Mouse (Mus musculus) ES-Bruce4 (cell line): ENCODE data around the gene Wbp2. TPM values are rescaled to one million over a fixed set of nuclear protein-coding genes. Genes with fewer than 3 reads are reported as not detected.

Experiments used
- H3K27ac ChIP-seq: 2 replicates; pipeline ENCODE4 v1.5.1; 2012; ENCODE audit warnings: low read length, inconsistent platforms; ENCODE audit not compliant: insufficient read depth
- H3K27me3 ChIP-seq: 2 replicates; pipeline ENCODE4 v1.6.1; 2012; ENCODE audit warnings: mild to moderate bottlenecking, low read length, inconsistent platforms; ENCODE audit not compliant: control insufficient read depth, poor library complexity, insufficient read depth, severe bottlenecking
- H3K36me3 ChIP-seq: 2 replicates; pipeline ENCODE4 v1.6.1; 2012; ENCODE audit warnings: inconsistent platforms, mild to moderate bottlenecking, low read length, moderate library complexity; ENCODE audit not compliant: control insufficient read depth, poor library complexity, insufficient read depth, severe bottlenecking
- H3K4me1 ChIP-seq: one replicate; pipeline ENCODE4 v1.8.1; 2011; ENCODE audit warnings: low read length; ENCODE audit not compliant: control insufficient read depth, insufficient read depth
- H3K4me3 ChIP-seq: 2 replicates; pipeline ENCODE4 v1.5.1; 2011; ENCODE audit warnings: low read depth, mild to moderate bottlenecking, low read length
- H3K9ac ChIP-seq: 2 replicates; pipeline ENCODE4 v1.6.1; 2012; ENCODE audit warnings: low read depth, mild to moderate bottlenecking, inconsistent platforms; ENCODE audit not compliant: poor library complexity, severe bottlenecking
- H3K9me3 ChIP-seq: replicated peaks from 2 replicates; pipeline ENCODE4 v1.6.1; 2012; ENCODE audit warnings: mild to moderate bottlenecking, low read length, inconsistent platforms; ENCODE audit not compliant: control insufficient read depth, poor library complexity, insufficient read depth, severe bottlenecking
- CTCF ChIP-seq: IDR thresholded peaks from one replicate; pipeline ENCODE4 v1.8.1; 2011; ENCODE audit warnings: low read depth, low read length
- EP300 ChIP-seq: IDR thresholded peaks from 2 replicates; pipeline ENCODE4 v1.6.1; 2011; ENCODE audit warnings: low read depth, low read length; ENCODE audit not compliant: insufficient read depth
- POLR2A ChIP-seq: IDR thresholded peaks from one replicate; pipeline ENCODE4 v1.8.1; 2011; ENCODE audit warnings: low read length; ENCODE audit not compliant: insufficient read depth
- polyA plus RNA-seq: library from polyadenylated mRNA; stranded (reverse); fragments of >200 nt; gene quantifications from 2 replicates; pipeline ENCODE4 v1.2.4, GENCODE M21; 2011; ENCODE audit warnings: low read depth; ENCODE audit not compliant: missing spikeins, insufficient read depth, insufficient read length

Wbp2 gene
- polyA plus RNA-seq, 1 experiment, result 179 TPM

- H3K27me3 ChIP-seq, result no peaks in the 10 kb centered on the region
- peak overlapping the region; percentile 49 for H3K27ac ChIP-seq
- peaks cover 42% of the 10 kb centered on the region for H3K36me3 ChIP-seq
- H3K4me3 ChIP-seq, result no peak overlapping the region
- TF ChIP-seq POLR2A (no peak), CTCF (no peak), EP300 (no peak)
- H3K9ac ChIP-seq, result no peak overlapping the region
- no peaks in the 10 kb centered on the region for H3K4me1 ChIP-seq
- H3K9me3 ChIP-seq, result no peaks in the 10 kb centered on the region
These were observed 7.3 kb downstream of the Wbp2 start for GRCm38 (mm10) chr11:116079511-116079910.

GRCm38 (mm10) chr11:116078676-116079320, 8.0 kb downstream of the Wbp2 start:
- H3K36me3 ChIP-seq, result peaks cover 41% of the 10 kb centered on the region
- no peak overlapping the region for H3K9ac ChIP-seq

GRCm38 (mm10) chr11:116078221-116078620, 8.6 kb downstream of the Wbp2 start:
- no peak for TF ChIP-seq POLR2A
- no peak for TF ChIP-seq EP300
- no peak for TF ChIP-seq CTCF
- no peaks in the 10 kb centered on the region for H3K4me1 ChIP-seq
- no peaks in the 10 kb centered on the region for H3K27me3 ChIP-seq
- H3K9me3 ChIP-seq, result no peaks in the 10 kb centered on the region
- H3K4me3 ChIP-seq, result peak overlapping the region; percentile 58
- peaks cover 35% of the 10 kb centered on the region for H3K36me3 ChIP-seq
- H3K27ac ChIP-seq, result peak overlapping the region; percentile 76
- peak overlapping the region; percentile 19 for H3K9ac ChIP-seq

More at GRCm38 (mm10) chr11:116078676-116079320, 8.0 kb downstream of the Wbp2 start:
- Histone ChIP-seq H3K27me3 (no peaks in the 10 kb centered on the region), H3K27ac (peak overlapping the region; percentile 49), H3K4me1 (no peaks in the 10 kb centered on the region), H3K9me3 (no peaks in the 10 kb centered on the region), H3K4me3 (no peak overlapping the region)
- TF ChIP-seq CTCF (no peak), POLR2A (no peak), EP300 (no peak)

- no peaks in the 10 kb centered on the region for H3K4me1 ChIP-seq
- peak within 1 kb of the TSS; percentile 58 for H3K4me3 ChIP-seq
- H3K36me3 ChIP-seq, result peaks cover 31% of the 10 kb centered on the region
- H3K9ac ChIP-seq, result peak within 1 kb of the TSS; percentile 19
- H3K9me3 ChIP-seq, result no peaks in the 10 kb centered on the region
- no peak for TF ChIP-seq POLR2A
- no peak for TF ChIP-seq EP300
- TF ChIP-seq CTCF, result no peak
- no peaks in the 10 kb centered on the region for H3K27me3 ChIP-seq
- H3K27ac ChIP-seq, result peak within 1 kb of the TSS; percentile 76
These were observed 9.2 kb downstream of the Wbp2 start, which contains the start of gene Unc13d for GRCm38 (mm10) chr11:116077446-116078204. Gene Unc13d (minus strand): TSS chr11:116077961.

GRCm38 (mm10) chr11:116076836-116077235, 10.0 kb downstream of the Wbp2 start:
- Histone ChIP-seq H3K27me3 (no peaks in the 10 kb centered on the region), H3K4me3 (no peak overlapping the region), H3K4me1 (no peaks in the 10 kb centered on the region), H3K36me3 (peaks cover 23% of the 10 kb centered on the region), H3K9ac (peak overlapping the region; percentile 19), H3K9me3 (no peaks in the 10 kb centered on the region), H3K27ac (no peak overlapping the region)
- no peak for TF ChIP-seq POLR2A
- TF ChIP-seq EP300, result no peak
- TF ChIP-seq CTCF, result no peak

- no peak for TF ChIP-seq EP300
- no peak for TF ChIP-seq POLR2A
- TF ChIP-seq CTCF, result no peak
- Histone ChIP-seq H3K27ac (no peak overlapping the region), H3K9me3 (no peaks in the 10 kb centered on the region), H3K4me1 (no peaks in the 10 kb centered on the region), H3K27me3 (no peaks in the 10 kb centered on the region), H3K4me3 (no peak overlapping the region), H3K36me3 (peaks cover 20% of the 10 kb centered on the region), H3K9ac (no peak overlapping the region)
These were observed 10.6 kb downstream of the Wbp2 start for GRCm38 (mm10) chr11:116076266-116076540.
